Mouse (Mus musculus): ENCODE data around the gene Fam126a.

Gene Fam126a

DNA sequence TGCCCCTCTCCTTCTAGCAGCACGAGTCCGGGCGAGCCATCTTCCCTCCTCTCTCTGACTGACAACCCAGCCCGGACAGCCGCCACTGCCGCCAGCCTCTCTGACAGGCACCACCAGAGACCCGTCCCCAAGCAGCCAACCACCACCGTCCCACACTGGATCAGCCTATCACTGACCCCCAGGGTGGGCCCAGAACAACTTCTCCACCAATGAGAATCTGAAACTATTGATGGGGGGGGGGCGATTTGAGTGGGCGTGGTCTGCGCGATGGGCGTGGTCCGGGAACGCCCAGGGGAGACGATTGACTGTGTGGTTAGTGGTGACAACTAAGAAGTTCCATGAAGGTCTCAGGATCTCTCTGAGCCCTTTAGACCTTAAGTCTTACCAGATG, at the start of gene Fam126a:
Fam126a (minus strand) TSS at position 112 of the 391 bp plus-strand sequence.
- ATAC-seq (ENCODE audit: low TSS enrichment), result peak; percentile 99

DNA sequence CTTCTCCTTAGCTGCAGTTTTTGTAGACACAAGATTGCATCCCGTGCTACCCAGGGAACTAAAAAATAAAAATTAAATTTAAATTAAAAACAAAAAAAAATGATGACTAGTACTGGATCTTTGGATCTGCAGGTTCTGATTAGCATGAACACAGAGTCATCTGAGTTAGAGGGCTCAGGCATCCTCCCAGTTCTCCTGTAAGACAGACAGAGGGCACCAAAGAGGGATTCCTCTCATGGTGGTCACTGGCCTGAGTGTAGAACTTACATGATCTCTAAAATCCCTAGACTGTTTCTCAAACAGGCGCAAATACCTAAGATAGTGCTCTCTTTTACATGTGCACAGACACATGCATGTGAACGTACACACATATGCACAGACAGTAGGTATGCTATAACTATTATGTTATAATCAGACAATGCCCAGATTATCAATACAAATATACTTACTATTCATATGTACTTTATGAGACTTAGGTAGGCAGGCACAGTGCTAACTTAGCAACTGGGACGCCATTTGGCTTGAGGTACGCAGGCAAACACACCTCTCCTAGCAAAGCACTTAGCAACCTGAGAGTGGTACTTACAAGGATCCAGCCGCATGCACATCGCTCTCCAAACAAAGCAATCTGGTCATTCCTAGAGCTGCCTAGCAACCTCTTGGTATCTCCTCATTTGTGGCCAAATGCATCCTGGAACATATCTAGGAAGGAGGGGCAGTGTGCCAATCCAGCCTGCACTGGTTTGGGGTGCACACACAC, 48.1 kb upstream of the Fam126a start:
- no peak for ATAC-seq (ENCODE audit: low TSS enrichment)

DNA sequence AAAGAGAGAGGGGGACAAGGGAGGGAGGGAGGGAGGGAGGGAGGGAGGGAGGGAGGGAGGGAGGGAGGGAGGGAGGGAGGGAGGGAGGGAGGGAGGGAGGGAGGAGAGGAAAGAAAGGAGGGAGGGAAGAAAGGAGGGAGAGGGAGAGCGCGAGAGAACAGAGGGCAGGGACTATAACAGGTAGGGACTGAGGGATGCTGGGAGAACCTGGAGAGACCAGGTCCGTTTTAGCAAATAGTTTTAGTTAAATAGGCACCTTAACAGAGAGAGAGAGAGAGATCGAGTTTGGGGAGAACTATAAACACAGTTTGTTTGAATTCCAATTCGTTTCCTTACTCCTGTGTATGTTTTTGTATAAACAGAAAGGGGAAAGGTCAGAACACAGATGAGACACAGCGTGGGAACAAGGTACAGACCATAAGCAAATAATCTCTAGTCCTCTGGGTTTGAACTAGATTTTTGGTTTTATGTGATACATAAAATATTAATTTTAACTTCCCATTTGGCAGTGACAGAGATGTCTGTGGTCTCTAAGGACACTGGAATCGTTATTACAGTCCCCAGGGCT, 47.3 kb upstream of the Fam126a start:
- ATAC-seq (ENCODE audit: low TSS enrichment), result no peak

GRCm38 (mm10) chr5:24076986-24077718, 46.7 kb upstream of the Fam126a start:
- ATAC-seq (ENCODE audit: low TSS enrichment), result peak; percentile 98

- no peak for ATAC-seq (ENCODE audit: low TSS enrichment)
These were observed 41.5 kb upstream of the Fam126a start for GRCm38 (mm10) chr5:24072031-24072430.

DNA sequence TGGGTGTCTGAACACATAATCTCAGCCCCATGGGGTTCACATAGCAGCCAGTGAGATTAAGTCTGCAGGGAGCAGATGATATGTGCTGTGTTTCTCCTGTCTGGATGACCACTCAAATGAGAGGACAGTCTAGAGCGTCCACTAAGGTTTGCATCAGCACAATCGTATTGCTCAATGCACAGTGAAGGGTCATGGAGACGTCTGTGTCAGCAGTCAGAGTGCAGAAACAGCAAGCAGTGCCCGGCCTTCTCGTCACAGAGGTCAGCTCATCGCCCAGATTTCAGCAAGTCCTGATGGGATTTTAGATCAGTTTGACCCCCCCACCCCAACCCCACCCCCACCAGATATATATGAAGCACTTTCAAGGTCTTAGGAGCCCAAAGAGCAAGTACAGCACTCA, 38.5 kb upstream of the Fam126a start:
- ATAC-seq (ENCODE audit: low TSS enrichment), result no peak

DNA sequence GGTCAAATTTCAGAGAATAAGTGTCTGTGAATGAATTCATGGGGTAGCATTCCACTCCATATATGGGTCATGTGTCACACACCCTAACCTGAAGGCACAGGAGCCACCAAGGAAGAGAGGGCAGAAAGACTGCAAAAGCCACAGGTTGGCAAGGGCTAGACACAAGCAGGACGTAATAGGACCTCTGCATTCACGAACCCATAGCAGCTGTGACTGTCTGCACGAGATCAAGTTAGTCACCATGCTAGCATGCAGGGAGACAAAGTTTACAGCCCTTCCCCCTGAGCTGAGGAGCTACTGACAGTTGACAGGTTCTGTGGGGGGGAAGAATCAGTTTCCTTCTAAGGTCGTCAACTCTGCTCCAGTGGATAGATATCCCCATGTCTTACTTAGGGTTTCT, 33.1 kb upstream of the Fam126a start:
- no peak for ATAC-seq (ENCODE audit: low TSS enrichment)

- ATAC-seq (ENCODE audit: low TSS enrichment), result no peak
These were observed 32.5 kb upstream of the Fam126a start for GRCm38 (mm10) chr5:24063034-24063433.

DNA sequence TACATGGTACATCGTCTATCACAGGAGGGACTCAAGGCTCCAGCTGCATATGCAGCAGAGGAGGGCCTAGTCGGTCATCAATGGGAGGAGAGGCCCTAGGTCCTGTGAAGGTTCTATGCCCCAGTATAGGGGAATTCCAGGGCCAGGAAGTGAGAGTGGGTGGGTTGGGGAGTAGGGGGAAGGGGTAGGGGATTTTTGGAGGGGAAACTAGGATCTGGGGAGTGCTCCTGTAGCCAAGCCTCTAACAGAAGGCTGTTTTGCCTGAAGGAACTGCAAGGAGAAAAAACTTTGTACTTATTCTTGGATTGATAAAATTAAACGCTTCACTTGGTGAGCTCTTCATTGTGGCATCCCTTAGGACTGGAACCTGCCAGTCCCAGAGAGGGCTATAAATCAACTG, 30.5 kb upstream of the Fam126a start:
- no peak for ATAC-seq (ENCODE audit: low TSS enrichment)

GRCm38 (mm10) chr5:24057592-24057991, 27.1 kb upstream of the Fam126a start:
- no peak for ATAC-seq (ENCODE audit: low TSS enrichment)

GRCm38 (mm10) chr5:24056865-24057264, 26.4 kb upstream of the Fam126a start:
- ATAC-seq (ENCODE audit: low TSS enrichment), result no peak

DNA sequence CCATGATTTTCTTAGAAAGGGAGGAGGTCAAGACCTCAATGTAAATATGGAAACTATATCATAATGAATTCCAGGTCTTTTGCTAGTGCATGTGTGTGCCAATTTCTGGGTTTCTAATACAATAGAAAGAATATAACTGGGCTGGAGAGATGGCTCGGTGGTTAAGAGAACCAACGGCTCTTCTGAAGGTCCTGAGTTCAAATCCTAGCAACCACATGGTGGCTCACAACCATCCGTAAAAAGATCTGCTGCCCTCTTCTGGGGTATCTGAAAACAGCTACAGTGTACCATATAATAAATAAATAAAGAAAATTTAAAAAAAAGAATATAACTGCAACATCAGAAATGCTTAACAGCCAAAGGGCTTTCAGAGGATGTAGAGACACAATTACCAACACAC, 23.9 kb upstream of the Fam126a start:
- no peak for ATAC-seq (ENCODE audit: low TSS enrichment)

- no peak for ATAC-seq (ENCODE audit: low TSS enrichment)
These were observed 23.0 kb upstream of the Fam126a start for GRCm38 (mm10) chr5:24053245-24054190.

DNA sequence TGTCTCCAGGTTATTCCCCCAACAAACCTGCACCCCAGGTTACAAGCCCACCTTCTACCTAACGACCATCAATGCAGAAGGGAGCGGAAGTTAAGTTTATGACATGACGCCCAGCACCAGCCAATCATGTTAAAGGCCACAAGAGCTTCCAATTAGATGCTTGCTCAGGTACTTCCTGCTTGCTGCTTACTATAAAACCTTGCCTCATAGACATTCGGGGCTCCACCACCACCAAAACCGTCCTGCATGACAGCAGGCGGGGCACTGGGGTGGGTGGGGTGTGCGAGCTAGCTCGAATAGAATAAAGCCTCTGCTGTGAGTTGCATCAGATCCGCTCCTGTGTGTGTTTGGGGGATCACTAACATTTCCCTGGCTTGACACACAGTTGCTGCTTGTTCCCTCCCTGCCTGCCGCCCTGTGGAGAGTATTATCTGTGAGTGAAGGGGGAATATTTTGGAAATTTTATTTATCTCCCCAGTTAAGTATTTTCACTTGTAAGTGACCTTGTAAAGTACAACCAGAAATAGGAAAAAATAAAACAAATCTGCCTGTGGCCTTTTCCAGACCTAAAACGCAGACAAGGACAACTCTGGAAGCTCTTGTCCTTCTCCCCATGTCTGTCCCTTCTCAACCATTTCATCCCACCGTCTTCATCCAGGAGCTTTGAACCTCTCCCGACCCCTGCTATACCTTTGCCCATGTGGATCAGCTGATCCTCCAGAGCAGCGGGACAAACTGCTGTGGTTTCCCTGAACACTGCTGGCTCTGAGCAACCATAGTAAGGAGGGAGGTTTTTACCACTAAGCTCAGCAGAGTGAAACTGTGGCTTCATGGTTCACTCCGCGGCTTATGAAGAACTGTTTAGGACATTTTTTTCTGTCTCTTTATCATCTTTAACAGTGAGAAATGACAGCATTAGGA, 21.5 kb upstream of the Fam126a start:
- no peak for ATAC-seq (ENCODE audit: low TSS enrichment)

- peak; percentile 38; the same call in 1 of the 2 replicates for ATAC-seq (ENCODE audit: low TSS enrichment)
These were observed 17.3 kb upstream of the Fam126a start for GRCm38 (mm10) chr5:24047821-24048220.

GRCm38 (mm10) chr5:24047001-24047400, 16.5 kb upstream of the Fam126a start:
- no peak for ATAC-seq (ENCODE audit: low TSS enrichment)

- peak; percentile 72 for ATAC-seq (ENCODE audit: low TSS enrichment)
These were observed 15.6 kb upstream of the Fam126a start for GRCm38 (mm10) chr5:24045998-24046631.

DNA sequence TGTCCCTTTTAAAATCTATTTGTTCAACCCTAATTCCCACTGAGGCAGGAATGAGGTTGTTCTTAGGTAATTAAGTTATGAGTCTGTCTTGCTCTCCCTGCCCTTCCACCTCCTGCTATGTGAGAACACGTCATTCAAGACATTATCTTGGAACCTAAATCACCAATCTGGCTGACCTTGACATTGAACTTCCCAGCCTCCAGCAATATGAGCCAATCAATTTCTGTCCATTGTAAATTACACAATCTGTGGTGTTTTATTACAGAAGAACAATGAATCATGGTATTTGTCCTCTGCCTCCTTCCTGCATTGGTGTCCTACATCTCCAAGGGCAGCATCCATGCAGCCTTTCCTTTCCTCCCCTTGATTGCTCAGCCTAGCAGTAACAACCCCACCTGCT, 13.9 kb upstream of the Fam126a start:
- ATAC-seq (ENCODE audit: low TSS enrichment), result no peak

DNA sequence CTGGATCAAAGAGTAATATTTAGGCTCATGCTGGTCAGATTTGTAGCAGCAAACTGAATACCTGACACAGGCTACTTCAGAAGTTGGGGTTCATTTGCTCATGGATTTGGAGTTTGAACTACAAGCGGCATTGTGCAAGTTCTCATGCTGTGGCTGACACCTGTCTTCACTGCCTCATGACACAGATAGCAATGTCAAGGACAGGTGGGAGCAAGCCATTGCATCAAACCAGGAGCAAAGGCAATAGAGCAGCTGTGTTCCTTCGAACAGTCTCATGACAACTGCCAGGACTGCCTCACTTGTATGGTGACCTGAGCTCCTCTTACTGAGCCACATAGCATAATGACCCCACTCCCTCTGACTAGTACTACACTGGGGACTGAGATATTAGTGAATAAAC, 12.9 kb upstream of the Fam126a start:
- no peak for ATAC-seq (ENCODE audit: low TSS enrichment)

DNA sequence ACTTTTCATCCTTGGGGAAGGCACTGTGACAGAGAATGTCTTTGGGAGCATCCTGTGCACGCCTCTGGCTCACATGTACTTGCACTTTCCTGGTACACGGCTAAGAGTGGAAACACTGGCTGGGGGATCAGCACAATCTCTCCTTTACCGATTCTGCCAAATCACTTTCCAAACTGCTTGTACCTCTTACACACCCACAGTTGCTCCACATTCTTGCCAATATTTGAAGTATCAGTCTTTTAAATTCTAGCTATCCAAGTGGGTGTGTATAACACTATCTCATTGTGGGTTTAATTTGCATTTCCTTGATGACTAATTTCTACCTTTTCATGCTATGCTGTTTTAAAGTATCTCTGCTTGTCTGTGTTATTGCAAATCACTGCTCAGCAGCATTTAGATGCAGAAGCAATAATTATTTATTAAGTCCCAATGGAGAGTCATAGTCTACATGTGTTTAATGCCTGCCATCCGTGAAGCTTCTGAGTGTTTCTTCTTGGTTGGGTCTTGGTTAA, 10.9 kb upstream of the Fam126a start:
- ATAC-seq (ENCODE audit: low TSS enrichment), result peak; percentile 66; the same call in 1 of the 2 replicates
